Mouse (Mus musculus): Measurements from ENCODE around the gene Meox1.

Gene Meox1

DNA sequence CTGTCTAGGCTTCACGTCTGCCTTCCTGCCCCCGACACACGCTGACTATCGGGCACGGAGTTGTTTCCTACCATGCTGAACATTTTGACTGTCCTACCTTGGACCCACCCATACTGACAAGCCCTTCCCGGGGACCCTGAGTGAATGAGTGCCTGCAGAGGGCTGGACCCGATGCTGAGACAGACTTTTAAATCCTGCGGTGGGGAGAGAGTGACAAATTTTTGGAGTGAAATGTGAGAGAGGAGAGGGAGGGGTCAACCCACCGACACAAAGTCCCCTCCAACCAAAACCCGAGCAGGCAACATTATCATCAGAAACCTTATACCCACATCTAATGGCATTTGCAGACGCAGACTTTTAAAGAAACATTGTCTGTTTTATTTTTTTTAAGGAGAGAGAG lies at the start of gene Meox1:
Meox1 (minus strand) TSS at position 171 of the 400 bp plus-strand sequence.
- no peak for DNase-seq (ENCODE audit: low read depth, low spot score)

DNA sequence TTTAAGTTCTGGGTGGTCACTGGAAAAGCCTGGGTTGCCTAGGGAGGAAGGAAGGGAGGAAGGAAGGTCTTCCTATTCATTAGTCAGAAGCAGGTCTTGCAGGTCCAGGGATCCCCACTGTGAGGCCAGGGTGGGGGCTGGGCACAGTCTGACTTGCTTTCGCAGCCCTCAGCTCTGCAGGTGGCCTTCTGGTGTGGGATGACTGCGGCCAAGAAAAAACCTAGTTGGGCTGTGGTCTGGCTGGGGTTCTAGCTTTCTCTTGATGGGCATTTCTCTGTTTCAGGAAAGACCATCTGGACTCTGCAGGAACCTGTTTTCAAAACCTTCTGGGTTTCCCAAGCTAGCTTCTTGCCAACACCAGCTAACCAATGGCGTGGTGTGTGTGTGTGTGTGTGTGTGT lies 48.9 kb upstream of the Meox1 start:
- DNase-seq (ENCODE audit: low read depth, low spot score), result no peak

DNA sequence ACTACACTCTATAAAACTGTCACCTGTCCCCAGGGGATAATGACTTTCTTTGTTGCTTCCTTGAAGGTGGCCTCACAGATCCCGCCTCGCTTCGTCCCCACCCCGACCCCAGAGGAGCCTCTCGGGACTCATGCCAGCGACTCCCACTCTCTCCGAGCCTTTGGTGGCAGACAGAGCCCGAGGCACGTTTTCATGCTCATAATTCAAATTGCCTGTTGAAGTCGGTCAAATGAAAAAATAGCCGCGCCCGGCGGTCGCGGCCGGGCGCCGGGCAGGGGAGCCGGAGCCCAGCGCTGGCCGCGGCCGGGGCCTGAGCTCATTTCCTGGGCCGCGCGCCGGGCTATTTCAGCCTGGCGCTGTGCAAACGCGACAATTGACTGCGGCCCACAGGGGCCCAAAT lies 42.9 kb upstream of the Meox1 start:
- DNase-seq (ENCODE audit: low read depth, low spot score), result no peak

DNA sequence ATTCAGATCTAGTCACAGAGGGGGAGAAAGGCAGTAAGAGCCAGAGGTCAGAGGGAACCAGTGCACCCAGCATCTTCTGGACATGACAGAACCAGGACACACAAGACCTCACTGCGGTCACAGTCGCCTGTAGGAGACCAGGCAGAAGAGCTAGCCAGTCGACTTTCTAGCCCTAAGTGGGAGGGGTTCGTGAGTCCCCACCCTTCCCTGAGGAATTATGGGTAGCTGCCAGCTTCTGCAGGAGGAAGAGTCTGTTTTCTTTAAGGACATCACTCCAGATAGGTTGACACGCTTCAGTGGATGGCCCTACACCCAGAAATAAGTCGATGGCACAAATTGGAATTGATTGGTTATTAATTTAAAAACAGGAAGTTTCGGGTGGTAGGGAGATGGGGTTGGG lies 42.2 kb upstream of the Meox1 start:
- no peak for DNase-seq (ENCODE audit: low read depth, low spot score)

DNA sequence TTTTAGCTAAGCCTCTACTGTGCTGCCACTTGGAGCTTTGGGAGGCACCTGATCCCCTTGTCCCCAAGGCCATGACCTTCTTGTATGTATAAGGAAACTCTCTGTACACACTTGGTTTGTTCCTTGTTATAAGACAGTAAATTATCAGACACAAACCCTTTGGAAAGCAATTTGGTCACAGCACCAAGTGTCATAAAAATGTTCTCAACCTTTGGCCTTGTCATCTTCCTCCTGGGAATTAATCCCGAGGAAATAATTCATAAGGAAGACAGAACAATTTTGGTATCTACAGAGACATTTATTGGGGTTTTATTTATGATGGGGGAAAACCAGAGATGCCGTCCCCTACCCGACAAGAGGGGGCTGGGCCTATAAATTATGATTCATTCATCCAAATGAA lies 41.6 kb upstream of the Meox1 start:
- DNase-seq (ENCODE audit: low read depth, low spot score), result no peak

DNA sequence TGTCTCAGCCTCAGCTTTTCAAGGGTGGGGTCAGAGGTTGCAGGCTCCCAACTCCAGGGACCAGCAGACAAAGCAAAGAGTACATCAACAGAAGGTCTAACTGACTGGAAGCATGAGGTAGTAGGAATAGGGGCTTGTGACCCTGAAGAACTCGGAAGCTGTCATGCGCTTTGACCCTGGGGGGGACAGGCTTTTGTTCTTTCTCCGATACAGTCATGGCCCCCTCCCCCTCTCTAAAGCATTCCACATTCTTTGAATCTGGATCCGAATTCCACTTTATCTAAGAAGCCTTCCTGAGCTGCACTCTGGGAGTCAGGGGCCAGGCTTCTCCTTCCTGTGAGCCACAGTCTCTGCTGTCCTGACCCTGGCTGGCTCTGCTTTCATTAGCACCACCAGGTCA lies 37.8 kb upstream of the Meox1 start:
- no peak for DNase-seq (ENCODE audit: low read depth, low spot score)

DNA sequence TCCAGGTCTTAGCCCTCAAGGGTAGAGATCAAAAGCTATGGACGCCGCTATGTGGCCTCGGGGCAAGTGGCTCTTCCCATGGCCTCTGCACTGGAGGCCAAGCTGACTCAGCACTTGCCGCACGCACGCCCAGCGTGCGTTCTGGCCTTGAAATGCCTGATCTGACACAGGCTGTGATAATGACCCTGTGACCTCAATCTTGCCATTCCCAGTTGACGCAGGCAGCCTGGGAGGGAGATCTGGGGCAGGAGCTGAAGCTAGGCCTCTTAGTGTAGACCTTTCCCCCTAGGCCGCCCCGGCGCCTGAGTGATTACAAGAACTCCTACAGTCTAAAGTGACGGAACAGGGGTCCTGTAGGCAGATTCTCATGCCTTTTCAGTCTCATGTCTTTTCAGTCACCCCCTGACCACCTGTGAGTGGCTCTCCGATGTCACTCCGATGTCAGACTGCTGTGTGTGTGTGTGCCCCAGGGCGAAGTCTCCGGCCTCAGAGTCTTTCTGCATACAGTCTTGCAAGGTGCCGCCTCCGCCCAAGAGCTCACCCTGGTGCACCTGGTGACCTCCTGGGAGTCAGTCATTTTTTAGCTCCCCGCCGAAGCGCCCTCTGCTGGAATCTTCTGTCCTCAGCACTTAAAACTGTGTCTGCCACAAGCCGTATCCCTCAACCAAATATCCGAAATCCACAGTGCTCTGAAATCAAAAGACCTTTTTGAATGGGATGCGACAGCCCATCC lies 34.0 kb upstream of the Meox1 start:
- DNase-seq (ENCODE audit: low read depth, low spot score), result no peak

DNA sequence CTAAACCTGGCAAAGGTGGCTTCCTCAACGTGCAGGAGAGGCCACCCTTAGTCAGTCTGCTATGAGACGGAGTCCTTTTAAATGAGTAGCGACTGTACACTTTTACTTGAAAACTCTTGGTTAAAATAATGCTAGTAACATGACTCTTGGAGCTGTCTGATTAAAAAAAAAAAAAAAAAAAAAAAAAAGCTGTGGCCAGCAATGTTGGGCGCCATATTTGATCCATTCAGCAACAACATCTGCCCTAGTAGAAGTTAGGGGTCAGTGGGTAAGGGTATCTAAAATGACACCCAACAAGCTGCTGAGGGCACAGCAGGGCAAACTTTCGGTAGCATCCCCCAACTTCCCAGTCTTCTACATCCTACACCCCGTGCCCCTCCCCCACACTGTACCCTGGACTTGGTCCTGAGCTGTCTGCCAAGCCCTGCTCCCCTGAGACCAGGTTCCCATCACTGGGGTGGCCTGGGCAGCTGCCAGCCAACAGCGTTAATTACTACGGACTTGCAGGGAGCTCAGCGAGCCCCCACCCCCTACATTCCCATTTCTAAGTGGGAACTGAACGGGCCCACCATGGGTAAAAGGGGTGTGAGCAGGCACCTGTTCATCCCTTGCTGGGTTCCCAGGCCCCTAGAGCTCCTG lies 32.9 kb upstream of the Meox1 start:
- DNase-seq (ENCODE audit: low read depth, low spot score), result no peak

DNA sequence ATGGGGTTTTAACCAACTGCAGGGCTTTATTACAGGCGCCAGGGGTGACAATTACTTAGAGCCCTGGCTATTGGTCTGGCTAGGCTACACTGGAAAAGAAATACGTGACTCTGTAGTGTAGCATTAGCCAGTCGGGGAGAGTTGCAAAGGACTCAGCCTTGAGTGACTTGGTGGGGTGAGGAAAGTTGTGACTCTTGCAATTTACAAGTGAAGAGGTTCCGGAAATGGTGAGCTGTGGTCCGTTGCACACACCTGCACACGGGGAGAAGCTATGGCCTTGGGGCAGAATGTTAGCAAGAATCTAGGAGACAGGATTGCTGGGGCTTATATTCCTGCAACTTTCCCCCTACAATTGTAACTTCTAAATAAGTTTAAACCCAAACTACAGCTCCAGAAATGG lies 31.5 kb upstream of the Meox1 start:
- DNase-seq (ENCODE audit: low read depth, low spot score), result no peak

DNA sequence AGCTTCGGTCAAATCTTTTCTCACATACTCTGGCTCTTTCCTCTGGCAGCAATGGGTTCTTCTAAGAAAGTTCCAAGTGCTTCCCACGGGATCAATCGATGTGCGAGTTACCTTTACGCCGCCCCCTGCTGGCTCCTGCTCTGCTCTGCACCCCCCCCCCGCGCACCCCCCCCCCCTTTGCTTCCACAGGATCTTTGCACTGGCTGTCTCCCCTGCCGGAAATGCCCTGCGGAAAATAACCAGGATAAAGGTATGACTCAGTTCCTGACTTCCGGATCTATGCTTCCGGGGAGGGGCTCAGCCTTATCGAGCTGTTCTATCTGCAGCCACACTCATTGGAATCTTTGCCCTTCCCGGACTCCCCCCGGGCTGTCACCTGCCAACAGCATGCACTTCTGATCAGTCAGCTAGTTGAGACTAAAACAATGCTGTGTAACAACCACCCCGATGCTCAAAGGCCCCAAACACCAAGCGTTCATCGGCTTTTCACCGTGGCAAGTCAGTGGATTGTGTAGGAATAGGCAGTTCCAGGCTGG lies 30.3 kb upstream of the Meox1 start:
- no peak for DNase-seq (ENCODE audit: low read depth, low spot score)

DNA sequence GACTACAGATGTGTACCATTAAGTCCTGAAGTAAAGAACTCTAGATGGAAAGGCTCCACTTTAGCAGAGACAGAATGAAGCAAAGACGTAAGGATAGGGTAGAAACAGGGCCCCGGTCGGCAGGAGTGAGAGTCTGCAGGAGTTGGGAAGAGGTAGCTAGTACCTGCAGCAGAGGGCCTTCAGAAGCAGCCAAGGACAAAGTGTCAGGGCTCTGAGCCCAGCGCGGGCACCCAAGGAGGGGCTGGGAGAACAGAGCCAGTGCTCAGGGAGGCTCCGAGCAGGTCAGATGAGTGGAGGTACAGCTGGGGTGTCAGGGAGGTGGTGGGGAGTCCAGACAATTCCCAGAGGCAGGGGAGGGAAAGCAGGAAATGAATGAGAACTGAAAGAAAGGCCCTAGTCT lies 29.8 kb upstream of the Meox1 start:
- no peak for DNase-seq (ENCODE audit: low read depth, low spot score)

DNA sequence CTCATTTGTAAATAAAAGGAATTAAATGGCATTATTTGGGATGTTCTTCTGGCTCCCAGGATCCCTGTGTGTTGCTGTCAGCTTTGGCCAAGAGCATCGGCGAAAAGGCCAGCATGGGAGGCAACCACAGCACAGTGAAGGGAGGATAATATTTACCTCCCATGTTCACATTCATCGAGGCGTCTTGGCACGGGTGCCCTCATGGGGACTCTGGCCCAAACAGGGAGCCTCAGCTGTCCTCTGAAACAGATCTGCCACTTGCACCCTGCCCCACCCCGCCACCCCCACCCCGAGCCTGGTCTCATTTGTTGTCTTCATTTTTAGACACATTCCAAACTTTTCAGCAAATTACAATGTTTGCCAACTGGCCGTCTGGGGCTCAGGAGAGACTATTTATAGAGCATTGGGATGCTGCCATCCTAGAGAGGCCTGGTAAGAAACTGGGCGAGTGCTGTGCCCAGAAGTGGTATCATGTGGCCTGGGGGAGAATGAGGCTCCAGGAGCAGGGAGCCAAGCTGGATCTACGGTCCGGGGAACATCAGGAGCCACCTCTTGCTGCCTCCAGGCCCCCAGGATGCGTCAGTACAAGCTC lies 27.3 kb upstream of the Meox1 start:
- DNase-seq (ENCODE audit: low read depth, low spot score), result no peak

DNA sequence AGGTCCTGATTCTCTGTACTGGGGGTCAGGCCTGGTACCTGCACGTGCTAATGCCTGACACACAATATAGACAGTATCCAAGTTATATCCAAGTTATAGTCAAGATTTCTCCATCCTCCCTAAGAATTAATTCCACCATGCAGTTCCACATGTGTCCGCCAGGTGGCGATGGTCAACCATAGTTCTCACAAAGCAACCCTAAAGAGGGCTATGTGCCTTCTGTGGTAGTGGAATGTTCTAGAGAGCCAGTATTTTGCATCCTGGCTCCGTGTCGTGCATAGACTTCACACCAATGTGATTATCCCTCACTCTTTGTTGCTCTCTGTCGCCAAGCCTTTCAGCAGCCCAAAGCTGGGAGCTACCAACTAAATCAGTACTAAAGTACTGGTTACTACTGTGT lies 25.5 kb upstream of the Meox1 start:
- peak; percentile 52 for DNase-seq (ENCODE audit: low read depth, low spot score)

DNA sequence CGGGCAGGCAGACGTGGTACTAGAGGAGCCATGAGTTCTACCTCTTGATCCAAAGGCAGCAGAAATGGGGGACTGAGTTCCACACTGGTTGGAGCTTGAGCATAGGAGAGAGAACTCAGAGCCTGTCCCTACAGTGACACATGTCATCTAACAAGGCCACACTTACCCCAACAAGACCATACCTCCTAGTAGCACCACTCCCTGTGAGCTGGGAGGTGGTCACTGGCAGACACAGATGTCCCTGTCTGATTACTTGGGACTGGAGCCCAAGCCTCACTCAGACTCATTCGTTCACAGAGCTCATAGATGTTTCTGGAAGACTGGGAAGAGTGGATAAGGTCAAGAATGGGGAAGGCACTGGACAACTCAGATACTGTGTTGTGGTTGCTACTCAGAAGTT lies 24.4 kb upstream of the Meox1 start:
- no peak for DNase-seq (ENCODE audit: low read depth, low spot score)

DNA sequence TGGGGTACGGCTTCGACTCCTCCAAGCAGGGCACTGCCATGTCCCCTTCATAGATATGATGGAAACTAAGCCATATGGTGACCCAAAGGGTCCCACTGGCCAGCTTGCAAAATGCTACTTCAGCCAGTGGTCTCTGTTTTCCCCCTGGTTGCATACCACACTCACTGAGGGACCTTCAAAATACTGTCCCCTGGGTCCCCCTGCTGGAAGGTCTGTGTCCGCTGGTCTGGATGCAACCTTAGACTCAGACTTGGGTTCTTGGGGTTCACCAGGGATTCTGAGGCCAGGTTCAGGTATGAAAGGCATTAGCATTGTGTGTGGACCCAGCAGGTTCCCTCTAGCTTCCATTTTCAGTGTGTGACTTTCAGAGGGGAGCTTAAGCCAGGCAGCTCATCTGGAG lies 22.6 kb upstream of the Meox1 start:
- no peak for DNase-seq (ENCODE audit: low read depth, low spot score)

DNA sequence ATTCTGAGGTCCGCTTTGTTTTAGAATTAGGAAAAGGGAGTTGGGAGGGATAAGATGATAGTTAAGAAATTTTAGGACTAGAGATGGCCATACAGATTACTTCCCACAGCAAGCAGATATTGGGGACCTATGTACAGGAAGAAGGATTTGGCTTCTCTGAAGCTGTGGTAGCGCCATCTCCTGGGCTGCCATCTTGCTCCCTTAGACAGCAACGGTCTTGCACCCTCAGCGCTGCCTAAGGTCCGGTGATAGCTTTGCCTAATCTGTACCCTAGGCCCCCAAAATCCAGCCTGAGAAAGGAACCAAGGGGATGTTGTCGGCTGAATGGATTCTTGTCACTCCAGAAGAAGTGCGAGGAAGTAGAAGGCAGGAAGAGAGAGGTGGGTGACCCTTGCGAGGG lies 19.4 kb upstream of the Meox1 start:
- no peak for DNase-seq (ENCODE audit: low read depth, low spot score)

DNA sequence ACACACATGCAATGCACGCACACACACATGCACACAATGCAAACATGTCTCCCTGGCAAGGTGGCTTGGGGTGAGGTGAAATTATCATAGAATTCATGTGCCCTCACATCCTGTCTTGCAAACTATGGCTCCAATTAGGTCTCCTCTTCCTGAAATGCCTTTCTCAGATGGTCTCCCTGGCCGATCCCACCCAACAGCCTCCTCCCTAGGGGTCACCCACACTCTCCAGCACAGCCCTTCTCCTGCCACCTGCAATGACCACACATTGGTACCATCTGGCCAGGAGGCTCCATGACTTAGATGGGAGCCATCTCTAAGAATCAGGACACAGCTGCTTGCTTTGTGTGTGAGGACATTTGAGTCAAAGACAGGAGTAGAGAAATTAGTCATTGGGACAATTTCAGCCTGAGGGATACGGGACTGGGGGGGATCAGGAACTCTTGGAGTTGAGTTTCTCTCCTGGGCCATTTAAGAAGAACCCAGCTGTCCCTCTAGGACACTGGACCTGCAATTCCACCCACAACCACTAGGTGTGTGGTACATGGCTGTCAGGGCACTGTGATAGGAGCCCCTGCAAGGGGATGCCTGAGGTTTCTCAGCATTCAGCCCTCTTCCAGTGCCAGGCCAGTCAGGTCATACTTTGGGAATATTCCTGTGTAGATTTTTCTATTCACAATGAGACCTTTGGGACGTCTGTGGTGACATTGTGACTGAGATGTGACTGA lies 17.8 kb upstream of the Meox1 start:
- DNase-seq (ENCODE audit: low read depth, low spot score), result peak; percentile 40

DNA sequence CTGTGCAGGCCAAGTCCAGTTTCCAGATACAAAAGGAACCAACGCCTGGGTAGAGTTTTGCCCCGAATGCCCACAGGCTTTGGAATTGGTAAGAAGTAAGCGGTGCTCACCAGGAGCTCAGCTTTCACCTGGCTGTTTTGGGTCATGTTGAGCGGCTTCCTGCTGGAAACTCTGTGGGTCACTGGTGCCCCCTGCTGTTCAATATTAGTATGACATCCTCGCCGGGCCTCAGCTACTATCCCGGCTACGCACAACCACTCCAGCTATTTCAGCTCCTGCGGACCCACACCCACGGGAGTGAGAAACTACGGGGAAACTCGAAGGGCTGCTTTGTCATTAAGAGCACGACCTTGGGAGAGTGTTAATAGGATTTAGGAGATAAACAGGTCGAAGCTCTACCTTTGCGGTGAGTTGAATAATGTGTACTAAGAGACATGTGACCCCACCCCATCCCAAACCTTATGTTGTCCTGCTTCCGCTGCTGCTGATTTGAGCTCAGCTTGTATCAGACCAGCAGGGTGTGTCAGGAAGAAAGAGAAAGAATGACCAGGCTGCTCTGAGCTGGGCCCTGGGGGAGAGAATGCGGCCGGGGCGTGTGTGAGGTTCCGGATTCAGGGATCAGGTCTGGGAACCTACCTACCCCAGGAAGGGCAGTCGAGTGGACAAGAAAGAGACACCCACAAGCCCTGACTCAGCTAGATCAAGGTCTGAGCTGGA lies 16.2 kb upstream of the Meox1 start:
- peak; percentile 38 for DNase-seq (ENCODE audit: low read depth, low spot score)

DNA sequence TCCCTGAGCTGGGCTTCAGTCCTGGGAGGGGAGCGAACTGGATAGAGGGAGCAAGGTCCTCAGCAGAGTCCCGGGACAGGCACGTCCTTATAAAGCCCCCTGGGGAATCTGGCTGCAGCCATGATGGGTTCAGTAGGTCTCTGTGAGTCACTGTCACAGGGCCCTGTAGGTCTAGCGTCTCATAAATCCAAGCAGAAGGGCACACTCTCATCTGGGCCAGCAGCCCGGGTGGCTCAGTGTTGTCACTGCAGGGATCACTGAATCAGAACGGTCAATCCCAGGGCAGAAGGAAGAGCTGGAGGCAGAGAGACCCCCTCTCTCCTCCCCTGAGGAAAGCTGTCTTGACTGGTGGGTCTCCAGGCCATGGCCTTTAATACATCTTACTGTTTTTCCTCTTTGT lies 14.6 kb upstream of the Meox1 start:
- DNase-seq (ENCODE audit: low read depth, low spot score), result no peak

DNA sequence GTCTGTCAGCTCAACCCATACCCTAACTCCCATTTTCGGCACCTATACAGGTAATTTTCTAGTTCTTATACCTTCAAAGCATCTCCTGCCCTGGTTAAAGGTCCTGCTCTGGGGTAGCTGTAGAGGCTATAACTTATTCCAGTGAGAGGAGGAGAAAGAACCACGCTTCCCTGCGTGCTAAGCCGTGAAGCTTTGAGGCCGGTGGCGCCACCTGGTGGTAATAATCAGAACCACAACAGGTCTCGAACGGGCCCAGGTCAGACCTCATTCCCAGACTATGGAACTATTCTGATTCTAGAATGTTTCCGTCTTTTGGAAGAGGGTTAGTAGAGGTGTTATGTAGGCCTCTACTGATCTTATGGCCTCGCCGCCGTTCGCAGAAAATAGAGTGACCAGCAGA lies 10.9 kb upstream of the Meox1 start:
- DNase-seq (ENCODE audit: low read depth, low spot score), result peak; percentile 28

DNA sequence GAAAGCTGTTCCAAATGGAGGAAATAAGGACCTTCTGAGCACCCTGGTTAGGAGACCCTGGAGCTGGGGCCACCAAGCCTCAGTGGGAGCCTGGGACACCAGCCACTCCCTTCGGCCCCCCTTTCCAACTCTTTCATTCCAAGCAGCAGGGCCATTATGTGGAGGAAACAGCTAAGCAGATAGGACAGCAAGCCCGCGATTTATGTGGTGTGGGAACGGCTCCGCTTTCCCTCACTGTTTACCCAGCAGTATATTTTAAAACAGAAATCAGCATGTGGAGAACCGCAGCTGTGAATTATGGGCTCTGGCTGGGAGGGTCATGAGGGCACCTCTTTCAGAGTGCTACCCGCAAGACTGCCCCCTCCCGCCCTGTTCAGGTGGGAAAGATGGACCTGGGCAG lies 7.1 kb upstream of the Meox1 start:
- DNase-seq (ENCODE audit: low read depth, low spot score), result no peak

DNA sequence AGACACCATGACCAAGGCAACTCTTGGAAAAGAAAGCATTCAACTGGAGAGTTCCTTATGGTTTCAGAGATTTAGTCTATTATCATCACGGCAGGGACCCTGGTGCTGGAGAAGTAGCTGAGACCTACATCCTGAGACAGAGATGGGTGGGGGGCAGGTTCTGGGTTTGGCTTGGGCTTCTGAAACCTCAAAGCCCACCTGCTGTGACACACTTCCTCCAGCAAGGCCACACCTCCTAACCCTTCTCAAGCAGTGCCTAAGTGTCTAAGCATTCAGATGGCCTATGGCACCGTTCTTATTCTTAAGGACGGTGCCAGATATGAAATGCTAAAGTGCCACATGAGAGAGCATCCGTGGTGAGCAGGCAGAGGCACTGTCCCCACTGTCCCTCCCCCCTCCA lies 4.2 kb upstream of the Meox1 start:
- DNase-seq (ENCODE audit: low read depth, low spot score), result no peak
